Comparison of ENCODE assay signal across 8 mouse cellular contexts in genomic region chr7:121730225-121730624, GRCm38 (mm10). TPM values are rescaled to one million over a fixed set of nuclear protein-coding genes. Genes with fewer than 3 reads are reported as not detected.
DNase-seq lines count a peak whose midpoint lies in the region; ATAC-seq and TF ChIP-seq lines count a peak whose summit lies in the region.

No protein-coding gene starts in this region.

- intact Hi-C loops in gastrocnemius, postnatal 36 days (cut with DNase I): no loop called here

- TF ChIP-seq EP300 in CH12.LX (IDR thresholded peaks at IDR 0.05; ENCODE audit: low read length): no peak

- peaks cover 6% of the 10 kb centered on the region; the same call in 1 of the 2 replicates for H3K4me1 ChIP-seq in hindbrain, postnatal 0 days (ENCODE audit: insufficient read depth, low read length)
- peaks cover 9% of the 10 kb centered on the region; the same call in 1 of the 2 replicates for H3K4me1 ChIP-seq in hindbrain, embryonic 12.5 days
- H3K4me1 ChIP-seq in CH12.LX (ENCODE audit: control insufficient read depth in 1 of 2, insufficient read depth in 2 of 2): peaks cover 3% of the 10 kb centered on the region in 2 experiments; a peak in 3 of 4 replicates
- peaks cover 7% of the 10 kb centered on the region for H3K4me1 ChIP-seq in testis, adult 2 months (ENCODE audit: control insufficient read depth, insufficient read depth, low read length)

- dilution Hi-C loops in CH12.LX (cut with MboI; ENCODE audit: extremely low pct_ligation_motif_present, extremely low pct_unique_long_range_greater_than_20kb, low sequenced_read_pairs): no loop called here

- TF ChIP-seq CTCF in hindbrain, postnatal 0 days (IDR thresholded peaks at IDR 0.05; ENCODE audit: low read depth): peak; percentile 32; the same call in 1 of the 2 replicates
- no peak for TF ChIP-seq CTCF in CH12.LX (conservative IDR thresholded peaks at IDR 0.05 in 1 of 2, IDR thresholded peaks at IDR 0.05 in 1 of 2; ENCODE audit: low read depth in 2 of 2, low read length in 2 of 2)
- peak; percentile 30; the same call in 1 of the 2 replicates for TF ChIP-seq CTCF in testis, adult 2 months (IDR thresholded peaks at IDR 0.05; ENCODE audit: control insufficient read depth, insufficient read depth, insufficient replicate concordance, low read depth, low read length)

- TF ChIP-seq POLR2A in CH12.LX (IDR thresholded peaks at IDR 0.05; ENCODE audit: low read depth, low read length): no peak
- TF ChIP-seq POLR2A in testis, adult 2 months (IDR thresholded peaks at IDR 0.05; ENCODE audit: control insufficient read depth, low read depth, low read length): no peak

- peak; percentile 22 for DNase-seq in hindbrain, postnatal 0 days (ENCODE audit: low spot score)
- peak; percentile 9 for DNase-seq in CH12.LX (ENCODE audit: extremely low read depth)
- DNase-seq in adrenal gland, postnatal 10 days: peak; percentile 77
- peak; percentile 88 for DNase-seq in kidney, postnatal 4 days
- no peak for DNase-seq in gastrocnemius, postnatal 36 days

- in situ Hi-C loops in CH12.LX (cut with MboI; ENCODE audit: low pct_ligation_motif_present, low pct_unique_long_range_greater_than_20kb, low sequenced_read_pairs): loop anchor here (5.0 kb wide), 1 partner anchor 232 kb away; no protein-coding TSS in a partner anchor

- H3K4me2 ChIP-seq in hindbrain, postnatal 0 days (ENCODE audit: low read depth, low read length): no peak overlapping the region
- H3K4me2 ChIP-seq in hindbrain, embryonic 12.5 days (replicated peaks): no peak overlapping the region
- no peak overlapping the region for H3K4me2 ChIP-seq in CH12.LX (ENCODE audit: insufficient read depth, low read depth, poor library complexity, severe bottlenecking)

- no peak for ATAC-seq in hindbrain, postnatal 0 days
- ATAC-seq in hindbrain, embryonic 12.5 days (ENCODE audit: low FRiP score): no peak
- ATAC-seq in frontal cortex, adult (ENCODE audit: low TSS enrichment): no peak

- WGBS in hindbrain, postnatal 0 days: 26% methylated on average over 5 of the region's 5 CpGs
- WGBS in hindbrain, embryonic 12.5 days: 27% methylated on average over 5 of the region's 5 CpGs

- H3K9me3 ChIP-seq in hindbrain, postnatal 0 days (ENCODE audit: low read length): no peaks in the 10 kb centered on the region
- H3K9me3 ChIP-seq in hindbrain, embryonic 12.5 days (replicated peaks): no peaks in the 10 kb centered on the region
- H3K9me3 ChIP-seq in CH12.LX (replicated peaks; ENCODE audit: low read length): no peaks in the 10 kb centered on the region

- H3K4me3 ChIP-seq in hindbrain, postnatal 0 days (ENCODE audit: low read length): no peak overlapping the region
- no peak overlapping the region for H3K4me3 ChIP-seq in hindbrain, embryonic 12.5 days
- no peak overlapping the region for H3K4me3 ChIP-seq in CH12.LX (replicated peaks in 1 of 3; ENCODE audit: low read depth in 2 of 3, low read length in 2 of 3, poor library complexity in 1 of 3)
- no peak overlapping the region for H3K4me3 ChIP-seq in testis, adult 2 months (ENCODE audit: control insufficient read depth, low read depth, low read length)

- no peaks in the 10 kb centered on the region for H3K79me2 ChIP-seq in CH12.LX (replicated peaks; ENCODE audit: control insufficient read depth, extremely low read depth, insufficient read depth, poor library complexity, severe bottlenecking)

- no peak overlapping the region for H3K27ac ChIP-seq in hindbrain, postnatal 0 days
- no peak overlapping the region for H3K27ac ChIP-seq in hindbrain, embryonic 12.5 days
- H3K27ac ChIP-seq in CH12.LX (ENCODE audit: insufficient read depth, low read depth): no peak overlapping the region
- no peak overlapping the region for H3K27ac ChIP-seq in testis, adult 2 months (ENCODE audit: control insufficient read depth, insufficient read depth, low read depth, low read length)

- H3K9ac ChIP-seq in hindbrain, postnatal 0 days (replicated peaks; ENCODE audit: low read length): no peak overlapping the region
- H3K9ac ChIP-seq in hindbrain, embryonic 12.5 days: no peak overlapping the region
- no peak overlapping the region for H3K9ac ChIP-seq in CH12.LX (ENCODE audit: insufficient read depth, low read depth)

- H3K27me3 ChIP-seq in hindbrain, postnatal 0 days (ENCODE audit: insufficient read depth, low read length): no peaks in the 10 kb centered on the region
- H3K27me3 ChIP-seq in hindbrain, embryonic 12.5 days: peaks cover 17% of the 10 kb centered on the region
- H3K27me3 ChIP-seq in CH12.LX (replicated peaks): peaks cover 23% of the 10 kb centered on the region
- H3K27me3 ChIP-seq in testis, adult 2 months (ENCODE audit: control insufficient read depth, insufficient read depth, low read length): no peaks in the 10 kb centered on the region; the same call in 1 of the 2 replicates

- no peaks in the 10 kb centered on the region for H3K36me3 ChIP-seq in hindbrain, postnatal 0 days (ENCODE audit: insufficient read depth, low read length)
- H3K36me3 ChIP-seq in hindbrain, embryonic 12.5 days: no peaks in the 10 kb centered on the region
- no peaks in the 10 kb centered on the region for H3K36me3 ChIP-seq in CH12.LX (replicated peaks in 1 of 2; ENCODE audit: control insufficient read depth in 1 of 2, insufficient read depth in 1 of 2, low read length in 1 of 2)
- H3K36me3 ChIP-seq in testis, adult 2 months (ENCODE audit: control insufficient read depth, insufficient read depth, low read length): no peaks in the 10 kb centered on the region

- no peak for TF ChIP-seq RAD21 in CH12.LX (IDR thresholded peaks at IDR 0.05; ENCODE audit: low read depth, low read length)

TF ChIP-seq in CH12.LX, 34 proteins besides CTCF, POLR2A, EP300 and RAD21:
- TF ChIP-seq UBTF (IDR thresholded peaks at IDR 0.05; ENCODE audit: low read depth, low read length) (no peak), CHD2 (IDR thresholded peaks at IDR 0.05; ENCODE audit: low read length) (no peak), MXI1 (IDR thresholded peaks at IDR 0.05; ENCODE audit: low read depth, low read length) (no peak), JUND (conservative IDR thresholded peaks at IDR 0.05; ENCODE audit: low read depth, low read length) (no peak), ZNF384 (IDR thresholded peaks at IDR 0.05; ENCODE audit: low read depth, low read length) (no peak), ZC3H11A (IDR thresholded peaks at IDR 0.05; ENCODE audit: low read depth, low read length) (no peak), MAZ (IDR thresholded peaks at IDR 0.05; ENCODE audit: low read depth, low read length) (no peak), MEF2A (IDR thresholded peaks at IDR 0.05; ENCODE audit: borderline replicate concordance, low read depth, low read length) (no peak), SMC3 (IDR thresholded peaks at IDR 0.05; ENCODE audit: low read depth, low read length) (no peak), PAX5 (IDR thresholded peaks at IDR 0.05; ENCODE audit: low read length) (no peak), GABPA (IDR thresholded peaks at IDR 0.05; ENCODE audit: insufficient replicate concordance, low read depth, low read length) (no peak), NRF1 (IDR thresholded peaks at IDR 0.05; ENCODE audit: low read depth, low read length) (no peak), ZKSCAN1 (IDR thresholded peaks at IDR 0.05; ENCODE audit: borderline replicate concordance, low read depth, low read length) (no peak), IRF4 (IDR thresholded peaks at IDR 0.05; ENCODE audit: low read depth, low read length) (no peak), HCFC1 (IDR thresholded peaks at IDR 0.05; ENCODE audit: low read depth, low read length) (no peak), USF1 (IDR thresholded peaks at IDR 0.05; ENCODE audit: low read depth, low read length) (no peak), RCOR1 (conservative IDR thresholded peaks at IDR 0.05; ENCODE audit: low read depth, low read length) (no peak)

RNA-seq across cellular contexts. Expression of gene Scnn1g, which starts 4.1 kb away (rescaled TPM):
- 0.07 and 0.26 TPM in 2 replicates for total RNA-seq in hindbrain, postnatal 0 days (2014; rRNA removed)
- 0.05 and 0.15 TPM in 2 replicates for polyA plus RNA-seq in hindbrain, postnatal 0 days (2015; fragmentation: Nextera tagmentation; extraction: Ambion mirVana)
- 0.10 and 0.12 TPM in 2 replicates for polyA plus RNA-seq in hindbrain, embryonic 12.5 days (2016; fragmentation: Nextera tagmentation; extraction: Ambion mirVana)
- total RNA-seq in CH12.LX (2012; rRNA removed) (not detected in 2 replicates), CH12.LX (2014; rRNA removed) (not detected in 2 replicates)
- polyA plus RNA-seq in CH12.LX (2012; ENCODE audit: insufficient read length, low read depth): not detected in 2 replicates
- total RNA-seq in adrenal gland, postnatal 10 days (2021): under 1 TPM in 1 of 2 experiments, not detected in 1; 0.09 TPM
- 0.02 and 0.05 TPM in 2 replicates for polyA plus RNA-seq in testis, adult 2 months (2012; rRNA removed)
- total RNA-seq in gastrocnemius, postnatal 36 days (2021): not detected

RNA-seq across cellular contexts. Expression of gene Usp31, which starts 23.2 kb away (rescaled TPM):
- total RNA-seq in hindbrain, postnatal 0 days (2014; rRNA removed): 23.8 and 26.2 TPM in 2 replicates
- polyA plus RNA-seq in hindbrain, postnatal 0 days (2015; fragmentation: Nextera tagmentation; extraction: Ambion mirVana): 1.9 and 2.1 TPM in 2 replicates
- polyA plus RNA-seq in hindbrain, embryonic 12.5 days (2016; fragmentation: Nextera tagmentation; extraction: Ambion mirVana): 3.5 and 3.7 TPM in 2 replicates
- total RNA-seq in CH12.LX (2012; rRNA removed) (7.5 and 8.6 TPM in 2 replicates), CH12.LX (2014; rRNA removed) (8.0 and 9.1 TPM in 2 replicates)
- polyA plus RNA-seq in CH12.LX (2012; ENCODE audit: insufficient read length, low read depth): 6.4 and 7.8 TPM in 2 replicates
- total RNA-seq in adrenal gland, postnatal 10 days (2021): 10 to 100 TPM; 11.3 to 11.5 TPM
- 5.4 and 7.3 TPM in 2 replicates for polyA plus RNA-seq in testis, adult 2 months (2012; rRNA removed)
- total RNA-seq in gastrocnemius, postnatal 36 days (2021): 1 to 10 TPM; 4.4 to 5.6 TPM

Comparison
In these comparisons a context has a peak if more than half of its experiments do, and no peak if none do; other contexts are left out.
1. DNase-seq: peak in hindbrain, postnatal 0 days (single experiment), CH12.LX (single experiment), adrenal gland, postnatal 10 days (single experiment) and kidney, postnatal 4 days (2 of 2); none in gastrocnemius, postnatal 36 days (0 of 2).
2. CTCF ChIP-seq: peak in hindbrain, postnatal 0 days (single experiment) and testis, adult 2 months (single experiment); none in CH12.LX (0 of 2).